Mouse (Mus musculus) CH12.LX (cell line): ENCODE data around the gene Rfx5. TPM values are rescaled to one million over a fixed set of nuclear protein-coding genes. Genes with fewer than 3 reads are reported as not detected.

Experiments
- DNase-seq: peaks from one replicate; pipeline ENCODE4 v3.0.0-alpha.2; 2013; ENCODE audit errors: extremely low read depth
- H3K27ac ChIP-seq: 2 replicates; pipeline ENCODE4 v1.5.1; 2012; ENCODE audit warnings: low read depth, mild to moderate bottlenecking, control low read depth, moderate library complexity; ENCODE audit not compliant: insufficient read depth
- H3K27me3 ChIP-seq: replicated peaks from 2 replicates; pipeline ENCODE3; 2012; ENCODE audit warnings: inconsistent platforms
- H3K36me3 ChIP-seq, 2 experiments: replicated peaks in 1 of 2; 2 replicates each; pipeline versions ENCODE3 to v1.6.1; 2012; ENCODE audit warnings: inconsistent platforms in 1 of 2, low read length in 1 of 2, mild to moderate bottlenecking in 1 of 2, mixed read lengths in 1 of 2, moderate library complexity in 1 of 2; ENCODE audit not compliant: control insufficient read depth in 1 of 2, insufficient read depth in 1 of 2
- H3K4me1 ChIP-seq, 2 experiments: 2 replicates each; pipeline ENCODE4 v1.6.1; 2012; ENCODE audit warnings: inconsistent platforms in 1 of 2, moderate library complexity in 1 of 2; ENCODE audit not compliant: insufficient read depth in 2 of 2, control insufficient read depth in 1 of 2
- H3K4me2 ChIP-seq: 2 replicates; pipeline ENCODE4 v1.6.1; 2012; ENCODE audit warnings: low read depth, mild to moderate bottlenecking, control low read depth; ENCODE audit not compliant: poor library complexity, insufficient read depth, severe bottlenecking
- H3K4me3 ChIP-seq, 3 experiments: fragments of 150-350 bp in 1 of 3; sonication (generic) in 1 of 3; replicated peaks in 1 of 3; 2 replicates each; pipeline versions ENCODE3 to v1.5.1; 2011 to 2012; ENCODE audit warnings: low read depth in 2 of 3, low read length in 2 of 3, mild to moderate bottlenecking in 2 of 3, moderate library complexity in 2 of 3, control low read depth in 1 of 3, improper control_type of control experiment in 1 of 3, inconsistent platforms in 1 of 3, mixed read lengths in 1 of 3; ENCODE audit not compliant: poor library complexity in 1 of 3
- H3K79me2 ChIP-seq: replicated peaks from 2 replicates; pipeline ENCODE4 v1.6.1; 2012; ENCODE audit warnings: mild to moderate bottlenecking, moderate library complexity; ENCODE audit not compliant: control insufficient read depth, poor library complexity, insufficient read depth, severe bottlenecking; ENCODE audit errors: extremely low read depth
- H3K9ac ChIP-seq: 2 replicates; pipeline ENCODE4 v1.6.1; 2012; ENCODE audit warnings: low read depth, mild to moderate bottlenecking, control low read depth, moderate library complexity; ENCODE audit not compliant: insufficient read depth
- H3K9me3 ChIP-seq: replicated peaks from 2 replicates; pipeline ENCODE3; 2012; ENCODE audit warnings: low read length, inconsistent platforms, mixed read lengths
- CHD1 ChIP-seq: IDR thresholded peaks from 2 replicates; pipeline ENCODE4 v1.6.1; 2012; ENCODE audit warnings: low read depth, low read length, improper control_type of control experiment, inconsistent platforms
- CHD2 ChIP-seq: IDR thresholded peaks from 2 replicates; pipeline ENCODE4 v1.6.1; 2011; ENCODE audit warnings: low read length, improper control_type of control experiment
- ETS1 ChIP-seq: conservative IDR thresholded peaks from 2 replicates; pipeline ENCODE4 v1.6.1; 2012; ENCODE audit warnings: low read depth, mild to moderate bottlenecking, inconsistent platforms, low read length, improper control_type of control experiment, moderate library complexity
- PAX5 ChIP-seq: IDR thresholded peaks from 2 replicates; pipeline ENCODE4 v1.6.1; 2012; ENCODE audit warnings: low read length, inconsistent platforms, mixed read lengths
- RCOR1 ChIP-seq: conservative IDR thresholded peaks from 2 replicates; pipeline ENCODE4 v1.6.1; 2012; ENCODE audit warnings: low read depth, mild to moderate bottlenecking, inconsistent platforms, low read length, improper control_type of control experiment
- SIN3A ChIP-seq: IDR thresholded peaks from 2 replicates; pipeline ENCODE4 v1.6.1; 2012; ENCODE audit warnings: low read length, improper control_type of control experiment, inconsistent platforms
- TCF12 ChIP-seq: IDR thresholded peaks from 2 replicates; pipeline ENCODE4 v1.6.1; 2014; ENCODE audit warnings: low read depth, mild to moderate bottlenecking, inconsistent platforms, low read length, improper control_type of control experiment
- ZKSCAN1 ChIP-seq: IDR thresholded peaks from 2 replicates; pipeline ENCODE4 v1.6.1; 2012; ENCODE audit warnings: low read depth, inconsistent platforms, low read length, improper control_type of control experiment, borderline replicate concordance
- ZMIZ1 ChIP-seq: IDR thresholded peaks from 2 replicates; pipeline ENCODE4 v1.6.1; 2012; ENCODE audit warnings: low read depth, mild to moderate bottlenecking, inconsistent platforms, low read length, improper control_type of control experiment
- dilution Hi-C: fragments of 300-500 bp; cut with MboI; formaldehyde crosslinking; loops from 2 replicates; pipeline ENCODE4 v1.14.3; 2020; ENCODE audit warnings: low sequenced_read_pairs; ENCODE audit not compliant: extremely low pct_unique_long_range_greater_than_20kb, extremely low pct_ligation_motif_present
- in situ Hi-C: fragments of 300-500 bp; cut with MboI; formaldehyde crosslinking; loops from 3 replicates; pipeline ENCODE4 v1.14.3; 2019; ENCODE audit warnings: low sequenced_read_pairs, low pct_ligation_motif_present, low pct_unique_long_range_greater_than_20kb, mixed read lengths
- polyA plus RNA-seq: library from polyadenylated mRNA; unstranded; fragments of >175 nt; gene quantifications from 2 replicates; pipeline ENCODE4 v1.2.1, GENCODE M21; 2012; ENCODE audit warnings: low read depth; ENCODE audit not compliant: insufficient read length
- total RNA-seq, 2 experiments: library from RNA; depleted of rRNA; stranded (reverse); fragments of 300-350 nt in 1 of 2; fragments of >200 nt in 1 of 2; gene quantifications; 2 replicates each; pipeline ENCODE4 v1.2.3; 2012 to 2014

The Rfx5 gene
- total and polyA plus RNA-seq, 3 experiments: 11.4 to 22.0 (median 15.4) TPM

- dilution Hi-C loops (no loop called here), in situ Hi-C loops (no loop called here)
- Histone ChIP-seq H3K9me3 (no peaks in the 10 kb centered on the region), H3K27ac (no peak overlapping the region), H3K4me2 (no peak overlapping the region), H3K36me3 (peaks cover 70 to 93% of the 10 kb centered on the region in 2 experiments), H3K4me3 (no peak overlapping the region), H3K4me1 (peaks cover 16 to 53% of the 10 kb centered on the region in 2 experiments), H3K79me2 (no peaks in the 10 kb centered on the region), H3K27me3 (no peaks in the 10 kb centered on the region), H3K9ac (no peak overlapping the region)
- no peak for TF ChIP-seq CHD1
- TF ChIP-seq TCF12: no peak
- peak; percentile 45; the same call in 1 of the 2 replicates for TF ChIP-seq ZMIZ1
- no peak for TF ChIP-seq RCOR1
- TF ChIP-seq PAX5: no peak
- no peak for DNase-seq
Observed at GRCm38 (mm10) chr3:95005651-95006050, 51.8 kb downstream of the Rfx5 start.

- DNase-seq: peak; percentile 61
- dilution Hi-C loops (no loop called here), in situ Hi-C loops (no loop called here)
- Histone ChIP-seq H3K27ac (peak overlapping the region; percentile 40), H3K4me2 (no peak overlapping the region), H3K36me3 (peaks cover 77 to 96% of the 10 kb centered on the region in 2 experiments), H3K9me3 (no peaks in the 10 kb centered on the region), H3K79me2 (no peaks in the 10 kb centered on the region), H3K27me3 (no peaks in the 10 kb centered on the region), H3K4me3 (no peak overlapping the region), H3K9ac (no peak overlapping the region), H3K4me1 (peaks cover 16 to 58% of the 10 kb centered on the region in 2 experiments)
- TF ChIP-seq CHD2 (no peak), ETS1 (peak; percentile 40; the same call in 1 of the 2 replicates), SIN3A (0 out of 2 replicates have a peak, but pooled peaks have one; percentile 36)
Observed at GRCm38 (mm10) chr3:95007706-95008105, 53.8 kb downstream of the Rfx5 start.

GRCm38 (mm10) chr3:95010396-95010795, 56.5 kb downstream of the Rfx5 start:
- no peak overlapping the region for H3K27ac ChIP-seq
- DNase-seq: no peak
- no peak overlapping the region for H3K4me2 ChIP-seq
- dilution Hi-C loops (no loop called here), in situ Hi-C loops (loop anchor here (5.0 kb wide), 1 partner anchor 53 kb away; no protein-coding TSS in a partner anchor)
- H3K9me3 ChIP-seq: no peaks in the 10 kb centered on the region
- peaks cover 9% of the 10 kb centered on the region for H3K79me2 ChIP-seq
- no peak overlapping the region for H3K4me3 ChIP-seq
- H3K4me1 ChIP-seq: peaks cover 18 to 66% of the 10 kb centered on the region in 2 experiments
- TF ChIP-seq ZKSCAN1: no peak
- TF ChIP-seq, all 38 proteins: peak for 0
- Histone ChIP-seq H3K36me3 (peaks cover 58 to 78% of the 10 kb centered on the region in 2 experiments), H3K27me3 (no peaks in the 10 kb centered on the region), H3K9ac (no peak overlapping the region)

Other genes starting within 250 kb of the Rfx5 start
- gene Cgn, start 167.6 kb upstream of the Rfx5 start, total RNA-seq (2012; rRNA removed): 0.17 and 0.25 TPM in 2 replicates
- 0.04 TPM in 1 of 2 replicates, not detected in the other for gene Cgn, start 167.6 kb upstream of the Rfx5 start, total RNA-seq (2014; rRNA removed)
- gene Cgn, start 167.6 kb upstream of the Rfx5 start, polyA plus RNA-seq: 0.41 and 1.1 TPM in 2 replicates
- gene Pogz, start 116.5 kb upstream of the Rfx5 start, total RNA-seq (2012; rRNA removed): 9.5 and 10.1 TPM in 2 replicates
- 6.7 and 7.7 TPM in 2 replicates for gene Pogz, start 116.5 kb upstream of the Rfx5 start, total RNA-seq (2014; rRNA removed)
- gene Pogz, start 116.5 kb upstream of the Rfx5 start, polyA plus RNA-seq: 23.4 and 23.6 TPM in 2 replicates
- gene Psmb4, start 67.1 kb upstream of the Rfx5 start, total RNA-seq (2012; rRNA removed): 554 and 695 TPM in 2 replicates
- gene Psmb4, start 67.1 kb upstream of the Rfx5 start, total RNA-seq (2014; rRNA removed): 798 and 801 TPM in 2 replicates
- gene Psmb4, start 67.1 kb upstream of the Rfx5 start, polyA plus RNA-seq: 435 and 481 TPM in 2 replicates
- 0.08 and 0.25 TPM in 2 replicates for gene Selenbp1, start 21.0 kb upstream of the Rfx5 start, total RNA-seq (2012; rRNA removed)
- not detected in 2 replicates for gene Selenbp1, start 21.0 kb upstream of the Rfx5 start, total RNA-seq (2014; rRNA removed)
- gene Selenbp1, start 21.0 kb upstream of the Rfx5 start, polyA plus RNA-seq: not detected in 2 replicates
- gene Pi4kb, start 20.7 kb downstream of the Rfx5 start, total RNA-seq (2012; rRNA removed): 39.2 and 44.7 TPM in 2 replicates
- 21.2 and 24.0 TPM in 2 replicates for gene Pi4kb, start 20.7 kb downstream of the Rfx5 start, total RNA-seq (2014; rRNA removed)
- gene Pi4kb, start 20.7 kb downstream of the Rfx5 start, polyA plus RNA-seq: 30.7 and 31.3 TPM in 2 replicates
- gene Zfp687, start 61.4 kb downstream of the Rfx5 start, total RNA-seq (2012; rRNA removed): 10.8 and 11.1 TPM in 2 replicates
- gene Zfp687, start 61.4 kb downstream of the Rfx5 start, total RNA-seq (2014; rRNA removed): 3.3 and 4.2 TPM in 2 replicates
- 12.6 and 13.5 TPM in 2 replicates for gene Zfp687, start 61.4 kb downstream of the Rfx5 start, polyA plus RNA-seq
- gene Psmd4, start 88.5 kb downstream of the Rfx5 start, total RNA-seq (2012; rRNA removed): 258 and 276 TPM in 2 replicates
- gene Psmd4, start 88.5 kb downstream of the Rfx5 start, total RNA-seq (2014; rRNA removed): 284 and 305 TPM in 2 replicates
- 332 and 360 TPM in 2 replicates for gene Psmd4, start 88.5 kb downstream of the Rfx5 start, polyA plus RNA-seq
- 21.5 and 22.7 TPM in 2 replicates for gene Pip5k1a, start 152.9 kb downstream of the Rfx5 start, total RNA-seq (2012; rRNA removed)
- 34.1 and 38.0 TPM in 2 replicates for gene Pip5k1a, start 152.9 kb downstream of the Rfx5 start, total RNA-seq (2014; rRNA removed)
- gene Pip5k1a, start 152.9 kb downstream of the Rfx5 start, polyA plus RNA-seq: 35.8 and 40.3 TPM in 2 replicates
- 33.7 and 34.1 TPM in 2 replicates for gene Vps72, start 156.9 kb downstream of the Rfx5 start, total RNA-seq (2012; rRNA removed)
- gene Vps72, start 156.9 kb downstream of the Rfx5 start, total RNA-seq (2014; rRNA removed): 33.3 and 33.5 TPM in 2 replicates
- gene Vps72, start 156.9 kb downstream of the Rfx5 start, polyA plus RNA-seq: 54.4 and 75.4 TPM in 2 replicates
- 0.21 and 0.47 TPM in 2 replicates for gene Tmod4, start 170.4 kb downstream of the Rfx5 start, total RNA-seq (2012; rRNA removed)
- not detected in 2 replicates for gene Tmod4, start 170.4 kb downstream of the Rfx5 start, total RNA-seq (2014; rRNA removed)
- 0.81 TPM in 1 of 2 replicates, not detected in the other for gene Tmod4, start 170.4 kb downstream of the Rfx5 start, polyA plus RNA-seq
- 50.5 and 51.0 TPM in 2 replicates for gene Scnm1, start 179.9 kb downstream of the Rfx5 start, total RNA-seq (2012; rRNA removed)
- 53.1 and 64.5 TPM in 2 replicates for gene Scnm1, start 179.9 kb downstream of the Rfx5 start, total RNA-seq (2014; rRNA removed)
- gene Scnm1, start 179.9 kb downstream of the Rfx5 start, polyA plus RNA-seq: 59.2 and 83.9 TPM in 2 replicates
- gene Lysmd1, start 180.0 kb downstream of the Rfx5 start, total RNA-seq (2012; rRNA removed): 12.0 and 13.6 TPM in 2 replicates
- gene Lysmd1, start 180.0 kb downstream of the Rfx5 start, total RNA-seq (2014; rRNA removed): 9.6 and 11.6 TPM in 2 replicates
- 7.8 and 8.1 TPM in 2 replicates for gene Lysmd1, start 180.0 kb downstream of the Rfx5 start, polyA plus RNA-seq
- 19.1 and 28.2 TPM in 2 replicates for gene Tnfaip8l2, start 188.3 kb downstream of the Rfx5 start, total RNA-seq (2012; rRNA removed)
- gene Tnfaip8l2, start 188.3 kb downstream of the Rfx5 start, total RNA-seq (2014; rRNA removed): 24.8 and 26.2 TPM in 2 replicates
- 18.2 and 22.5 TPM in 2 replicates for gene Tnfaip8l2, start 188.3 kb downstream of the Rfx5 start, polyA plus RNA-seq
- gene Sema6c, start 206.4 kb downstream of the Rfx5 start, total RNA-seq (2012; rRNA removed): 0.30 and 0.42 TPM in 2 replicates
- not detected in 2 replicates for gene Sema6c, start 206.4 kb downstream of the Rfx5 start, total RNA-seq (2014; rRNA removed)
- 0.27 and 0.53 TPM in 2 replicates for gene Sema6c, start 206.4 kb downstream of the Rfx5 start, polyA plus RNA-seq